Mouse (Mus musculus) stomach, postnatal 0 days (tissue): ENCODE results near the gene Tanc1.

Source experiments
- CTCF ChIP-seq: IDR thresholded peaks from 2 replicates; pipeline ENCODE4 v1.5.1; 2016; ENCODE audit warnings: antibody characterized with exemption, low read depth, mild to moderate bottlenecking, moderate library complexity
- EP300 ChIP-seq: optimal IDR thresholded peaks from 2 replicates; pipeline ENCODE3; 2016; ENCODE audit warnings: antibody characterized with exemption

DNA sequence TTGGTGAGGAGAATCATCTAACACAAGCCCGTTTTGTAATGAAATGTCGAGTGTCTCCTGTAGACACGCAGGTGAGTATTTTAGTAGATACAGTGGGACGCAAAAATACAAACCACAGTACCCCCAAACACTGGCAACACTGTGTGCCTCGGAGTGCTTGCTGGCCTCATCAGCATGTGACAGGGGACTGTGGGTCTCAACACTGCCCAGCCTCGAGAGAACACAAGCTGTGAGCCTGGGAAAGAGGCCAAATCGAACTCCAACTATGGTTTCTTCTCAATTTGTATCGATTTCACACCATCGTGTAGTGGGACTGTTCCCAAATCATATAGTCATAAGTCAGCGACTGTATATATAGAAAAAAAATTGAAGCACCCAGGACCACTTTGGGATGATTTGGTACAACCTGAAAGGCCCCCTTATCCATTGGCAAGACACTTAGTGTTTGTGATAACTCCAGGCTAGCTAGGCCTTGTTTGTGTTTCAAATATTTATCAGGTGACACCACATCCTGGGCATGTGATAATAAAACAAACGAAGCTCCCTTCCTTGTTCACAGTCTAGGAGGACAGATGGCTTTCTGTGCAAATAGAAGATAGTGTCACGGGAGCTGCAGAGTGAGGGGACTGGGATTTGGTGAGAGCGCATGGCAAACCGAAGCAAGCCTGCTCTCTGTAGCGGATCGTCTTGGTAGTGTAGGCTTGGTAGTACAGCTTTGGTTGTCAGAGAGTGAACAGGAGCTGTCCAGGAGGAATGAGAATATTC, 53.1 kb downstream of the Tanc1 start:
- no peak for TF ChIP-seq CTCF
- no peak for TF ChIP-seq EP300
